Mouse (Mus musculus): ENCODE data around the gene Cdk10. TPM values are rescaled to one million over a fixed set of nuclear protein-coding genes. Genes with fewer than 3 reads are reported as not detected.
A peak's percentile ranks its signal among the peaks of the same experiment; 100 is the strongest.
"Not testable (repeated sequence)": the region's sequence is repeated elsewhere in the genome, so short reads cannot be mapped to it uniquely, and the experiment has no call there.

Gene Cdk10
- total and polyA plus RNA-seq, 2 experiments from 2014 or later = 52.9 to 91.8 TPM

DNA sequence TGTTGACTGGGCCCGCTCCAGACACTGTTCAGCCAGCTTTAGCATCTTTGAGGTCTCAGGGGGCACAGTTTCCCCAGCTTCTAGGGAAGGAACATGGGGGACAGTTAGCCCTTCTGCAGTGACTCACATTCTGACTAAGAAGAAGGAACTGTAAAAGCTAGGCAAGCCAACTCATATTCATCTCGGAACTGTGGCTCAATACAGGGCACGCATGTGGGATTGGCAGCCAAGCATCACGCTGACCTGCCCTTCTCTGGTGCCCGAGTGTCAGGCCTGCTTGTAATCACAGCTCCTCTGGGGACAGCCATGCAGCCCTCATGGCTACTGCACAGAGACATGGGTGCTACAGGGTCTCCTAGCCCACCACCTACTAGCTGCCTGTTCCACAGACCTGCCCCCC lies 26.3 kb downstream of the Cdk10 start:
- 93% methylated on average over 5 of the region's 5 CpGs for WGBS
- Histone ChIP-seq H3K27ac (no peak overlapping the region), H3K36me3 (ENCODE audit: insufficient read depth, low read length) (peaks cover 50% of the 10 kb centered on the region), H3K4me1 (ENCODE audit: insufficient read depth, low read length) (peaks cover 17% of the 10 kb centered on the region), H3K9ac (replicated peaks; ENCODE audit: low read length) (no peak overlapping the region), H3K27me3 (ENCODE audit: insufficient read depth, low read length) (no peaks in the 10 kb centered on the region), H3K4me2 (ENCODE audit: low read depth, low read length) (no peak overlapping the region), H3K4me3 (ENCODE audit: low read length) (no peak overlapping the region), H3K9me3 (ENCODE audit: low read length) (no peaks in the 10 kb centered on the region)
- ATAC-seq (no peak), DNase-seq (ENCODE audit: low spot score) (no peak)
- no peak for TF ChIP-seq CTCF (IDR thresholded peaks at IDR 0.05; ENCODE audit: low read depth)

DNA sequence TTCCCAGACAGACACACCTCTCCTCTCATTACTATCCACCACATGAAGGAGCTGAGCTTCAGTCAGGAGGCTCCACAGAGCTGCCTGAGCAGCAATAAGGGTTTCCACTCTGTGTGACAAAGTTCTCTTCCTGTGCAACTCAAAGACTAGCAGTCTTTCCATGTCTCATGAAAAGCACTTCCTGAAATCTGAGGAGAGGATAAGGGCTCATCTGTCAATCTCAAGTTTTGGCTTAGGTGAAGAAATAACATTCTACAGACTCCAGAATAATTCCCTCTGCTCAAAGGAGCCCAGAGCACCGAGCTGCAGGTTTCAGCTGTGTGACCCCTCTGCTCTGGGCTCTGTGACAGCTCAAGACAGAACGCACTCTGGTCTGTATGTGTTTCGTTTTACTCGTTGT lies 28.3 kb downstream of the Cdk10 start:
- ATAC-seq (no peak), DNase-seq (ENCODE audit: low spot score) (no peak)
- 54% methylated on average over 4 of the region's 4 CpGs for WGBS
- no peaks in the 10 kb centered on the region for H3K9me3 ChIP-seq (ENCODE audit: low read length)
- H3K4me3 ChIP-seq (ENCODE audit: low read length) = peak overlapping the region; percentile 98
- TF ChIP-seq CTCF (IDR thresholded peaks at IDR 0.05; ENCODE audit: low read depth) = no peak
- H3K27me3 ChIP-seq (ENCODE audit: insufficient read depth, low read length) = no peaks in the 10 kb centered on the region
- peak overlapping the region; percentile 94; the same call in 1 of the 2 replicates for H3K27ac ChIP-seq
- peaks cover 49% of the 10 kb centered on the region for H3K36me3 ChIP-seq (ENCODE audit: insufficient read depth, low read length)
- H3K9ac ChIP-seq (replicated peaks; ENCODE audit: low read length) = peak overlapping the region; percentile 92; the same call in 1 of the 2 replicates
- H3K4me1 ChIP-seq (ENCODE audit: insufficient read depth, low read length) = peaks cover 17% of the 10 kb centered on the region
- H3K4me2 ChIP-seq (ENCODE audit: low read depth, low read length) = peak overlapping the region; percentile 96

DNA sequence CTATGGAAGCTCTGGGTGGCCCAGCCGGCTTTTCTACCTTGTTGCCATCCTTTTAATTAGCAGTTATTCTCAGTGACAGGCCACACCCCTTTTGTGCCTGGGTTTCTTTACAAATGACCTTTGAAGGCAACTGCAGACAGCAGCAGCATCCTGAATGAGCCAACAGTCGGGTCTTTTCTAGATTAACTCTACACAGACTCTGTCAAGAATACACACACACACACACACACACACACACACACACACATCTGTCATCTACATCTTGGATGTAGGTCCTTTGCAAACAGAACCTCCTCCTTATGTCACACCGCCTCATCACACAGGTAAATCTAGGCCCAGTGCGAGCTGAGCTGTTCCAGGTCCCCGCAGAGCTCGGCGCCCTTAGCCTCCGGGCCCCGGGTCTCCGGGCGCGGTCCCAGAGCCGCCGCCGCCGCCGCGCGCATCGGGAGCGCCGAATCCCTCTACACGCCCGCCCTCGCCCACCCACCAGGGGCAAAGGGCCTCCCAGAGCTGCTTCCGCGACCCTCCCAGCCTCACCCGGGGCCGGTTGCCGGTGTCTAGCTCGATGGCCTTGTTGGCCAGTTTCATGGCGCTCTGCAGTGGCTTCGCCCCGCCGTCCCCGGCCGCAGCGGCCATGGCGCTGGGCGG lies 28.9 kb downstream of the Cdk10 start:
- peaks cover 48% of the 10 kb centered on the region for H3K36me3 ChIP-seq (ENCODE audit: insufficient read depth, low read length)
- DNase-seq (ENCODE audit: low spot score) = peak; percentile 61
- WGBS = under 1% methylated on average over 30 of the region's 40 CpGs

DNA sequence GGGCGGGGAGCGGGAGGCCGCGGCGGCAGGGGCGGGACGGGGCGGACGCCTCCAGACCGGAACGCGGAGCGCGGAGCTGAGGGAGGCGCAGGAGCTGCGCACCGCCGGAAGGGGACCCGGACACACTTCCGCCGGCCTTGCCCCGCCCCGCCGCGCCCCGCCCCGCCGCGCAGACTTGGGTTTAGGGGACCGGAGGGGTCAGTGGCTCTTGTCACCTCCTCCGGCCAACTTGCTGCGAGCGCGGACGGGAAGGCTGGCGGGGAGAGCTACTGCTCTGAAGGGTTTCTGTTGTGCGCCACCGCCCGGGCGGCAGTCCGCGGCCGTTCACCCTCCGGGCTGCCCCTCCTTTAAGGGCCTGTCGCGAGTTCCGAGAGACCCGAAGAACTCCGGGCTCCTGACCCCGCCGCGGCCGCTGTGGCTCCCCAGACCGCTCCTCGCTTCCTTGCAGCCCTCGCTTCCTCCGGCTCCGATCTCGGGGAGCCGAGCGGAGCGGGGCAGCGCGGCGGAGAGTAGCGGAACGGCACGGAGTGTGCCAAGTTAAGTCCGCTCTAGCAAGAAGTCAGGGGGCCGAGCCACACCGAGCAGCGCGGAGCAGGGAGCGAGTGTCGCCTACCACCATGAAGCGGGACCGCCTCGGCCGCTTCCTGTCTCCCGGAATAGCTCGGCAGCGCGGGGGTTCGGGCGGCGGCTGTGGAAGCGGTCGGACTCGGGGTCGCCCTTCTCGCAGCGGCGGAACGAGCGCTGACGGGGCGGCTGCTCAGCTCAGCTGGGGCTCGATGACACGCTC lies 29.6 kb downstream of the Cdk10 start, which contains the start of the genes Zfp276 and Vps9d1:
TSS of gene Zfp276 (plus strand) at position 97 of the 787 bp plus-strand sequence.
TSS of gene Vps9d1 (minus strand) at position 250 of the 787 bp plus-strand sequence.
- H3K27me3 ChIP-seq (ENCODE audit: insufficient read depth, low read length) = no peaks in the 10 kb centered on the region
- TF ChIP-seq CTCF (IDR thresholded peaks at IDR 0.05; ENCODE audit: low read depth) = no peak
- under 1% methylated on average over 92 of the region's 99 CpGs for WGBS
- H3K9ac ChIP-seq (replicated peaks; ENCODE audit: low read length) = peak within 1 kb of the TSS; percentile 92
- H3K4me1 ChIP-seq (ENCODE audit: insufficient read depth, low read length) = peaks cover 17% of the 10 kb centered on the region
- peaks cover 47% of the 10 kb centered on the region for H3K36me3 ChIP-seq (ENCODE audit: insufficient read depth, low read length)
- peak within 1 kb of the TSS; percentile 96 for H3K4me2 ChIP-seq (ENCODE audit: low read depth, low read length)
- H3K4me3 ChIP-seq (ENCODE audit: low read length) = peak within 1 kb of the TSS; percentile 98
- DNase-seq (ENCODE audit: low spot score) (peak; percentile 92), ATAC-seq (peak; percentile 94)
- H3K9me3 ChIP-seq (ENCODE audit: low read length) = no peaks in the 10 kb centered on the region
- peak within 1 kb of the TSS; percentile 94 for H3K27ac ChIP-seq

More for the DNA sequence above, 28.9 kb downstream of the Cdk10 start:
- TF ChIP-seq CTCF (IDR thresholded peaks at IDR 0.05; ENCODE audit: low read depth) = no peak
- no peaks in the 10 kb centered on the region for H3K27me3 ChIP-seq (ENCODE audit: insufficient read depth, low read length)
- H3K4me1 ChIP-seq (ENCODE audit: insufficient read depth, low read length) = peaks cover 17% of the 10 kb centered on the region
- peak overlapping the region; percentile 92 for H3K9ac ChIP-seq (replicated peaks; ENCODE audit: low read length)
- peak overlapping the region; percentile 98 for H3K4me3 ChIP-seq (ENCODE audit: low read length)
- peak overlapping the region; percentile 96 for H3K4me2 ChIP-seq (ENCODE audit: low read depth, low read length)
- ATAC-seq = no peak
- peak overlapping the region; percentile 94 for H3K27ac ChIP-seq
- no peaks in the 10 kb centered on the region for H3K9me3 ChIP-seq (ENCODE audit: low read length)

GRCm38 (mm10) chr8:123255170-123255569 lies 30.5 kb downstream of the Cdk10 start:
- ATAC-seq = no peak
- Histone ChIP-seq H3K27ac (no peak overlapping the region), H3K36me3 (ENCODE audit: insufficient read depth, low read length) (peaks cover 49% of the 10 kb centered on the region)

GRCm38 (mm10) chr8:123257114-123257513 lies 32.5 kb downstream of the Cdk10 start:
- peaks cover 40% of the 10 kb centered on the region for H3K36me3 ChIP-seq (ENCODE audit: insufficient read depth, low read length)
- peak; percentile 27; the same call in 1 of the 2 replicates for ATAC-seq

More at GRCm38 (mm10) chr8:123255170-123255569, 30.5 kb downstream of the Cdk10 start:
- H3K4me1 ChIP-seq (ENCODE audit: insufficient read depth, low read length) = peaks cover 17% of the 10 kb centered on the region
- 70% methylated on average over 6 of the region's 6 CpGs for WGBS
- TF ChIP-seq CTCF (IDR thresholded peaks at IDR 0.05; ENCODE audit: low read depth) = peak; percentile 57
- H3K9ac ChIP-seq (replicated peaks; ENCODE audit: low read length) = peak overlapping the region; percentile 92
- peak overlapping the region; percentile 96 for H3K4me2 ChIP-seq (ENCODE audit: low read depth, low read length)
- no peaks in the 10 kb centered on the region for H3K9me3 ChIP-seq (ENCODE audit: low read length)
- H3K27me3 ChIP-seq (ENCODE audit: insufficient read depth, low read length) = no peaks in the 10 kb centered on the region
- DNase-seq (ENCODE audit: low spot score) = peak; percentile 17
- peak overlapping the region; percentile 98 for H3K4me3 ChIP-seq (ENCODE audit: low read length)

DNA sequence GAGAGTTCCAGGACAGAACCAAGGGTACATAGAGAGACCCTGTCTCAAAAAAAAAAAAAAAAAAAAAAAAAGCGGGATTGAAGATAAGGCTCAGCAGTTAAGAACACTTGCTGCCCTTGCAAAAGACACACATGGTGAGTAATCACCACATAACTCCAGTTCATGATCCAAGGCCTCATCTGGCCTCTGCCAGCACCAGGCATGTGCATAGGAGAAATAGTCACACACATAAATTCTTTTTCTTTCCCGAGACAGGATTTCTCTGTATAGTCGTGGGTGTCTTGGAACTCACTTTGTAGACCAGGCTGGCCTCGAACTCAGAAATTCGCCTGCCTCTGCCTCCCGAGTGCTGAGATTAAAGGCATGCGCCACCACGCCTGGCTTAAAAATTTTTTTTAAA lies 33.0 kb downstream of the Cdk10 start:
- not testable (repeated sequence) for H3K4me2 ChIP-seq (ENCODE audit: low read depth, low read length); H3K9ac ChIP-seq (replicated peaks; ENCODE audit: low read length); DNase-seq (ENCODE audit: low spot score); H3K27me3 ChIP-seq (ENCODE audit: insufficient read depth, low read length); H3K9me3 ChIP-seq (ENCODE audit: low read length); ATAC-seq; H3K27ac ChIP-seq; H3K4me3 ChIP-seq (ENCODE audit: low read length)
- WGBS = 93% methylated on average over 7 of the region's 8 CpGs
- H3K36me3 ChIP-seq (ENCODE audit: insufficient read depth, low read length) = peaks cover 40% of the 10 kb centered on the region
- H3K4me1 ChIP-seq (ENCODE audit: insufficient read depth, low read length) = peaks cover 16% of the 10 kb centered on the region

More at GRCm38 (mm10) chr8:123257114-123257513, 32.5 kb downstream of the Cdk10 start:
- no peak overlapping the region for H3K4me3 ChIP-seq (ENCODE audit: low read length)
- no peak overlapping the region for H3K4me2 ChIP-seq (ENCODE audit: low read depth, low read length)
- no peak for TF ChIP-seq CTCF (IDR thresholded peaks at IDR 0.05; ENCODE audit: low read depth)
- 52% methylated on average over 3 of the region's 3 CpGs for WGBS
- H3K27ac ChIP-seq = peak overlapping the region; percentile 62; the same call in 1 of the 2 replicates
- no peak overlapping the region for H3K9ac ChIP-seq (replicated peaks; ENCODE audit: low read length)
- H3K27me3 ChIP-seq (ENCODE audit: insufficient read depth, low read length) = no peaks in the 10 kb centered on the region
- peaks cover 17% of the 10 kb centered on the region for H3K4me1 ChIP-seq (ENCODE audit: insufficient read depth, low read length)
- peak; percentile 9 for DNase-seq (ENCODE audit: low spot score)
- no peaks in the 10 kb centered on the region for H3K9me3 ChIP-seq (ENCODE audit: low read length)

All from hindbrain, postnatal 0 days (tissue).